Mouse (Mus musculus) activated CD4-positive, CD25-positive, alpha-beta regulatory T cell (primary cell): ENCODE measurements around the gene Fars2. TPM values are rescaled to one million over a fixed set of nuclear protein-coding genes. Genes with fewer than 3 reads are reported as not detected.

Source experiments
- polyA plus RNA-seq, 2 experiments: library from polyadenylated mRNA; unstranded; fragments of 100-300 nt; shearing (Covaris generic); gene quantifications; one replicate each; pipeline ENCODE4 v1.2.1; 2017

Fars2 gene
- polyA plus RNA-seq: 10 to 100 TPM; 34.9 to 36.0 TPM

DNA sequence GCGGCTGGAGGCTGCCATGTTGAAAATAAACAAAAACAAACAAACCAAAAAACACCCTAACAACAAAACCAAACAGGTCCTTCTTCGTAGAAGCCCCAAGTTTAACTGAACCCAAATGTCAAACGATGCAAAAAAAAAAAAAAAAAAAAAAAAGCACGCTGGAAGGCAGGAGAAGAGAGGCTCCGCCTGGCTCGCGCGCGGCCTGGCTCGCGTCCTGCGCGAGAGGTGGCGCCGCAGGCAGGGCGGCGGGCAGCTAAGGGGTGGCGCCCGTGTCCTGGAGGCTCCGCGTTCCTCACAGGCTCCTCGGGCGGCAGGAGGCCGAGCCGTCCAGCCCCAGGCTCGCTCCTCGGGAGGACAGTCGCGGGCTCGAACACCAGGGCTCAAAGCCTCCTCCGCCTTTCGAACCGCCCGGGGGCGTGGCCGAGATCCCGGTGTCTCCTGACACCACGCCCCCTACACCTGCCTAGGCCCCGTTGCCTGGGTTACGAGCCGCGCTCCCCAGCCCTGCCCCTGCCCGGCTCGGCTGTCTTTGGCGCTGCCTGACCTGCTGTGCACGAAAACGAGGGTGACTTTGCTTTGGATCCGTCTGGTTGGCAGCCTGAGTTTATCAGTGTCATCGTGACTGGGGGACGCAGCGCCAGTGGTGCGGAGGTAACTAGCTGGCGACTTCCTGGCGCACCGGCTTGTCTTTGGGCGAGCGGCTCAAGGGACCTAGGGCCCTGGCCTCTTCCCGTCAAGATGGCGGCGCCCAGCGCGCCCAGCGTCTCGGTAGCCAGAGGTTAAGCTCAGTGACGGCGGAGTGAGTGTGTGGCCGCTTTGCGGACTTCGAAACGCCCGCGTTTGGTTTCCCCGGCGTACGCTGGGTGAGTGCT lies at the start of gene Fars2, which contains the start of gene Lyrm4:
TSS of gene Fars2 (plus strand) at position 270 of the 872 bp plus-strand sequence.
TSS of gene Lyrm4 (minus strand) at position 384 of the 872 bp plus-strand sequence.

GRCm38 (mm10) chr13:36734731-36735571 lies 617.7 kb downstream of the Fars2 start, which contains the start of gene Nrn1:
Nrn1 (minus strand) TSS chr13:36735131.

Other genes with a start within 250 kb of the Fars2 start
- gene Rpp40, start 211.1 kb upstream of the Fars2 start, polyA plus RNA-seq: 10 to 100 TPM in 1 of 2 experiments, 1 to 10 TPM in 1; 6.5 to 12.3 TPM
- not detected for gene Ppp1r3g, start 158.6 kb upstream of the Fars2 start, polyA plus RNA-seq
- 1 to 10 TPM; 5.4 to 8.3 TPM for gene Lyrm4, start 114 bp downstream of the Fars2 start, polyA plus RNA-seq